Mouse (Mus musculus): ENCODE data around the gene Casp3. TPM values are rescaled to one million over a fixed set of nuclear protein-coding genes. Genes with fewer than 3 reads are reported as not detected.
"Not testable (repeated sequence)": the region's sequence is repeated elsewhere in the genome, so short reads cannot be mapped to it uniquely, and the experiment has no call there.

Casp3 gene
- 1 to 10 TPM; 4.0 to 4.4 TPM for total RNA-seq (2021)

DNA sequence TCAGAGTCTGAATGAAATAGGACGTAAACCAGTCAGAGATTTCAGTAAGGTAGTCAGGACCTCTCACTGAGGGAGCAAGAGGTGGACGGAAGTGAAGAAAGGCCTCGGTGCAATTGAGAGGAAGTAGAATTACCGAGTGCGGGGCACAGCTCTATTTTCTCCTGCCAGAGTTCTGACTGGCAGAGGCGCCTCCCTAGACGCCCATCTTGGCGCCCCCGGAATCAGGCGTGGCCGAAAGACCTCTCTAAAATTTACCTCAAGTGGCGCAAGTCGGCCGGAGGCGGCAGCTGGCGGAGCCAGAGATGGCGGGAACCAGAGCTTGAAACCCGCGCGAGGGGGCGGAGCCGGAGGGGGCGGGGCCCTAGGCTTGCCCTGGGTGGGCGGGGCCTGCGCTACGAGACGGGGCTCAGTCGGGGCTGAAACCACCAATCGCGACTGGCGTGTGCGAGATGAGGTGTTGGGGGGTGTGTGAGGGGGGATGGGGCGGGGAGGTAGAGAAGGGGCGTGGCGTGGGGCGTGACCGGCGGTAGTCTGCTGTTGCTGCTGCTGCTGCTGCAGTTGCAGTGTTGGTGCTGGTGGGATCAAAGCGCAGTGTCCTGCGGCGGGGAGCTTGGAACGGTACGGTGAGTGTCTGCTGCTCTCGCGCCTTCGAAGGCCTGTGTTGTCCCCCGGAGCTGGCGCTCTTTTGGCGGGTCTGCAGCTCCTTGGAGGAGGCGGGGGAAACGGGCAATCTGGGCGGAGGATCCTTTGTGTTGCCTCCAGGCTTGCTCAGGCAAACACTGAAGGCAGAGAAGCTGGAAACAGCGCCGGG lies at the start of gene Casp3, which contains the start of gene Primpol:
Gene Casp3, plus strand, starts transcription at position 413 of the 811 bp plus-strand sequence.
Gene Primpol, minus strand, starts transcription at position 334 of the 811 bp plus-strand sequence.
- DNase-seq (ENCODE audit: low spot score), result peak; percentile 89
- intact Hi-C loops (cut with DNase I), result no loop called here

DNA sequence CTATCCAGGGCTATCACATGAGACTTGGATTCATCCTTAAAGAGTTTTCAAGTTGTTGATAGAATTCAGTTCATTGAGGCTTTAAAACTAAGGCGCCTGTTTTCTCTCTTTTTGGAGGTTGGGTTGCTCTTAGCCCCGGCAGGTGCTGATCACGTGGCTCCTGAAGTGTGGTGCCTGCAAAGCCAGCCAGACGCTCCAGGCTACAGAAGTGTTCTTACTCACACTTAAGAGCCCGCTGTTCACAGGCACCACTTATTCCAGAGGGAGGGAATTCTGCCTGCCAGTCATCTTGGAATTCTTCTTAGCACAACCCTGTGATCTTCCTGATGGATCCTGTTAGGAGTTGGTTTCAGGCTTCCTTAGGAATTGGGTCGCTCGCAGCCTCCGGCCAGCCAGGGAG lies 49.1 kb upstream of the Casp3 start:
- DNase-seq (ENCODE audit: low spot score), result no peak
- intact Hi-C loops (cut with DNase I), result no loop called here

DNA sequence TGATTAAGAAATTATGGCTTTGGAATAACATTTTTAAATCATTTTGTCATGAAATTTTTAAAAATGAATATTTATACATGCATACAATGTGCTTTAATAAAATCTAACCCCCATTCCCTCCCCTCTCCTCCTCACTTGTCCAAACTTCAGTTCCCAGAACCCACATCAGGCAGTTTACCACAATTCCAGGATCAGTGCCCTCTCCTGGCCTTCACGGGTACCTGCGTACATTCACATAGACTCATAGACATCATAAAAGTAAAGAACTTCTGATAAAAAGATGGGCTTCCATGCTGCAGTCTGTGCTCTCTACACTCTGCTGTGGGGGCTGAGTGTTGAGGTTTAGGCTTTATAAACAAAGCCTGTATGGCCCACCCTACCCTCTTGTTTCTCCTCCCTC lies 48.1 kb upstream of the Casp3 start:
- no peak for DNase-seq (ENCODE audit: low spot score)
- intact Hi-C loops (cut with DNase I), result no loop called here

DNA sequence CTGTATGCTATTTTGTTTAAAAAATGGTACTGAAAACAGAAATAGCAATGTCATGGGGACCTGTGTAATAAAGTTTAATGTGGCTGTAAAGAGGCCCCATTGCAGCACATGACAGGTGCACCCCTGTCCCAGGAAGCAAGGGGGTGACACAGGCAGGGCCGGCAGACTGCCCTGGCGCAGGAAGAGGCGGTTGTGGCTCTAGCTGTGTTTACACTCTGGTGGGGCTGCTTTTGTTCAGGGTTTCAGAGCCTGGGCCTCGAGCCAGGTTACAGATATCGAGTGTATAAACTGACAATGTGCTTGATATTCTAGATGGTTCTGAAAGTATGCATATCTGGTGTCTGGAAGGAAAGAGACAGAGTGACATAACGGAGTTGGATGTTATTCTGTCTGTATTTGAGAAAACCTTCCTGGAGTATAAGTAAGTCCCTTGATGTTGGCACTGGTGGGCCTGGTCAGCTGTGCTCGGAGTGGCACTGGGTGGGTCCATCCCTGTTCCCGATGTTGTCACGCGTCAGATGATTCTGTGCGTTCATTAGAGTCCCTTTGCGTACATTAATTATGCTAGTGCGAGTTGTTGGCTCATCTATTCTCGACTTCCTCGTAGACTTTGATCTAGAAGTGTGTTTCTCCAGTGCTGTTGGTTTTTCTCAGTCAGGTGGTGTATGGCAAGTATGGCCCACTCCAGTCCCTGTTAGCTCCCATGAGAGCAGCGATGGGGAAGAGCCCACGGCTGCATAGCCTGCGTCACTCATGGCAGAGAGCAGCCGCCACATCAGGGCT lies 47.2 kb upstream of the Casp3 start:
- DNase-seq (ENCODE audit: low spot score), result no peak
- intact Hi-C loops (cut with DNase I), result no loop called here

DNA sequence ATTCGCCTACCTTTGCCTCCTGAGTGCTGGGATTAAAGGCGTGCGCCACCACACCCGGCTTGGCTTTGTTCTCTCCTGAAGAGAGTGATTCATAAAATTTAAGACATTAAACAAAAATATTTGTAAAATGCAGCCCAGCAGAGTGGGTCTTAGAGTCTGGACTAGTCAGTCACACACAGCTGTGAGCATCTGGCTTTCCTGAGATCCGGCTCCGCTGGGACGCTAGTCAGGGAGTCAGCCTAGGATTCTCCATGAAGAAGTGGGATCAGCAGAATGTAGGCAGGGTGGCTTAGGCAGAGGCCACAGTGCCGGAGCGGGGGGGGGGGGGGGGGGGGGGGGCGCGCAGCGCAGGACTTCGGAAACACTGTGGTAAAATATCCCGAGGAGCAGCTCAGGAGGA lies 46.4 kb upstream of the Casp3 start:
- no peak for DNase-seq (ENCODE audit: low spot score)
- intact Hi-C loops (cut with DNase I), result no loop called here

DNA sequence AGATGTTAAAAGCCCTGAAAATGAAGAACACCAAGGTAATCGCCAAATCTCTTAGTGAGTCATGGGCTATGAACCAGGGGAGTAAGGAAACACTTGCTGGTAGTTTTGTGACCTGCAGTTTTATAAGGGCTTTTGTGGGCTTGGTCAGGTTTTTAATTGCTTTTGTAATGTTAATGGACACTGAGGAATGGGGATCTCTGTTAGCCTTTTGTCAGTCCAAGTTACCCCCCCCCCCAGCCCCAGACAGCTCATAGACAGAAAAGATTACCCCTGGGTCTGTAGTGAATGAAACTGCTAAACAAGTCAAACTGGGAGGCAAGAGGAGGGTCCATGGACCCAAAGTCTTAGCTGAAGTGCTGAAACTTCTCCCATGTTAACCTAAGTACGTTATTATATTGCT lies 43.6 kb upstream of the Casp3 start:
- intact Hi-C loops (cut with DNase I), result no loop called here
- no peak for DNase-seq (ENCODE audit: low spot score)

DNA sequence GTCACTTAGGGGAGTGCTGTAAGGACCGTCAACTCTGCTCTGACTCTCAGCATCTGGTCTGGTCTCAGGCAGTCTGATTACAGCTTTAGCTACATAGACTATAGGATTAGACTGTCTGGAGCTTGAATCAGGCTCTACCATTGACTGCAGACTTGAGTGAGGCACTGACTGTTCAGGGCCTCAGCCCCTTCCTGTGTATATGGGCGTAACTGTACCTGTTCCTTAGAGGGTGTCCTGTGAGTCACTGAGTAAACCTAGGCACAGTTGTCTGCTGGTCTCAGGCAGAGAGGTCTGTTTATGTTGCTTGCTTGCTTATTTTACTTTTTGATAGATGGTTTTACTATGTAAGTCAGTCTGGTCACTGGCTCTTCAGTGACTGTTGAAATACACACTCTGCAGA lies 43.1 kb upstream of the Casp3 start:
- intact Hi-C loops (cut with DNase I), result no loop called here
- DNase-seq (ENCODE audit: low spot score), result no peak

DNA sequence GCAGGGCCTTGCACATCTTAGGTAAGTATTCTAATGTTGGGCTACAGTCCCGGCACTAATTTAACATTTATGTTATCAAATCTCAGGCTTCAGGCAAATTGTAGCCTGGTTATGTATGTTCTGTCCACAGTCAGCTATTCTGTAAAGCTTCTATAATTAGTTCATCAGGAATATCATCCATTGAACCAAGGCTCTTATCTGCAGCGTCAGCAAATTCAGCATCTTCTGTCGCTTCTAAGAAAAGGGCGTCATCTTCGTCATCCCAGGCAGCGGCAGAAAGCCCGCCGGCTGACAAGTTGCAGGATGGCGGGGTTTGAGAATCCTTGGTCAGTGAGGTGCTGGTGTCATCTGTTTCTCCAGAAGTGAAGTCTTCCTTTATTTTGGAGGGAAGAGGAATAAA lies 38.3 kb upstream of the Casp3 start:
- intact Hi-C loops (cut with DNase I), result no loop called here
- DNase-seq (ENCODE audit: low spot score), result no peak

DNA sequence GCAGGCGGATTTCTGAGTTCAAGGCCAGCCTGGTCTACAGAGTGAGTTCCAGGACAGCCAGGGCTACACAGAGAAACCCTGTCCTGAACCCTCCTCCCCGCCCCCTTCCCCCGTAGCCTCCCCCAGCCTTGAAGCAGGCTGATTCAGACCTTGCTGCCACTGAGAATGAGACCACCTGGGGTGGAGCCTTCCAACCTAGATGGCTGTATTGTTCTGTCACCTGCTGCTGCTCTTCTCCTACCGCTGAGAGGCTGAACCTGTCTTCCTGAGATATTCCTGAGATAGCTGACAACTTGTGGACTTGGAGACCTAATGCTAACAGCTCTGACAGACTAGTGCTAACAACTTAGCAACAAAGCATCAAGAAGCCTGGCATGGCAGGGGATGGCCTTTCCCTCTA lies 32.8 kb upstream of the Casp3 start:
- DNase-seq (ENCODE audit: low spot score); intact Hi-C loops (cut with DNase I): not testable (repeated sequence)

DNA sequence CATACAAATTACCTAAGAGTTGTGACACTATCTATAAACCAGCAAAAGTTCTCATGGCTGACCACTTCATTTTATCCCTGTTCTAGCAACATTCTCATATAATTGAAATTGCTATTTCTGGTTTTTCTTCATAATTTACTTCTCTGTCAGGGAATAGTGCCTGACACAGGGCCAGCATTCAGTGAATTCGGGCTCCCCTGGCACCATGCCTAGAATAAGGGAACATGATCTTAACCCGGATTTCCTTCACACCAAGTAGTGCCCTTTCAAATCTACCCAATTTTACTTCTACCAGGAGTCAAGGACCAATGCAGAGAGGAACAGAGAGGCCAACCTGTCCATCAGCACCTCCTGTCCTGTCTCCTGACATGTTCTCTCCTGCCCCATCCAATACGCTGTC lies 31.5 kb upstream of the Casp3 start:
- intact Hi-C loops (cut with DNase I), result no loop called here
- no peak for DNase-seq (ENCODE audit: low spot score)

DNA sequence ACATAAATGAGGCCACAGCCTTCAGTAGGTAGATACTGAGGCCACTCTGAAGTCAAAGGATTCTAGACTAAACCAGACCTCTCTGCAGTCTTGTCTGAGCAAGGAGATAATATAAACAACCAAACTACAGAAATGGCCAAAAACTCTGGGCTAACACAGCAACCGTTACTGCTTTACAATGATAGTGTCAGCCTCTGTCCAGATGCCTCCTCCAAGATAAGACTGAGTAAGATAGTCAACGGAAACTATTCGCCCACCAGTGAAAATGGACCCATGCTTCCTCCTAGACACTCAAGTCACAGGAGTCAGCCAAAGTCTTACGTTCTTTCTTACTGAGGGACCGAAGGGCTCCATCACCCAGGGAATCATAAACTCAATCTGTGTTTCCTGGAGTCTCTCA lies 29.2 kb upstream of the Casp3 start:
- intact Hi-C loops (cut with DNase I), result no loop called here

DNA sequence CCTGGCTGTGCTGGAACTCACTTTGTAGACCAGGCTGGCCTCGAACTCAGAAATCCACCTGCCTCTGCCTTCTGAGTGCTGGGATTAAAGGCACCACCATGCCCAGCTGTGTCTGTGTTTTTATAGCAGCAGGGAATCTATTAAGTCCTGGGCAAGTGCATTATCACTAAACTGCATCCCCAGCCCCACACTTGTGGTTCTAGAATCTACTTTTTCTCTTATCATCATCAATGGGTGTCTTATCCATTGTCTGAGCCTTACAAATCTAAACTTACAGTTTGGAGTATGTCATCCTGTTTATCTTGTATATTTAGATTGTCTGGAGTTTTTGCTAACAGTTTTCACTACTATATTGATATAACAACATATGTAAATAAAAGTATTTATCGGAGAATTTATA lies 28.4 kb upstream of the Casp3 start:
- DNase-seq (ENCODE audit: low spot score), result no peak
- intact Hi-C loops (cut with DNase I), result no loop called here

More for the DNA sequence above, 29.2 kb upstream of the Casp3 start:
- DNase-seq (ENCODE audit: low spot score), result no peak

DNA sequence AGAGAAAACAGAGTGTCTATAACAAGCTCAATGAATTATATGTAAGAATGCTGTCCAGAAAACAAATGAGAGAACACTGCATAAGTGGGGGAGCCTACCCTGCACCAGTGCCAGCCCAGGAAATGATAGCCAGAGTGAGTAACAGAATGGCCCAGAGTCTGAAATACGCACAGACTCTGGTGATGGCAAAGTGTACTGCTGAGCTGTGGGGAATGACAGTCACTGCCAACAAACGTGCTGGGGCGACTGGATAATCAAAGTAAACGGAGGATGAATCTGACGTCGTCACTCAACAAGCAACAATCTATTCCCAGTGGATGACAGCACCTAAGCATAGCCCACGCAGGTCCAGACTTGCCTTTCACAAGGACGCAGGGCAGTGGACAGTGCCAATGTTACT lies 24.0 kb upstream of the Casp3 start:
- DNase-seq (ENCODE audit: low spot score), result no peak
- intact Hi-C loops (cut with DNase I), result no loop called here

DNA sequence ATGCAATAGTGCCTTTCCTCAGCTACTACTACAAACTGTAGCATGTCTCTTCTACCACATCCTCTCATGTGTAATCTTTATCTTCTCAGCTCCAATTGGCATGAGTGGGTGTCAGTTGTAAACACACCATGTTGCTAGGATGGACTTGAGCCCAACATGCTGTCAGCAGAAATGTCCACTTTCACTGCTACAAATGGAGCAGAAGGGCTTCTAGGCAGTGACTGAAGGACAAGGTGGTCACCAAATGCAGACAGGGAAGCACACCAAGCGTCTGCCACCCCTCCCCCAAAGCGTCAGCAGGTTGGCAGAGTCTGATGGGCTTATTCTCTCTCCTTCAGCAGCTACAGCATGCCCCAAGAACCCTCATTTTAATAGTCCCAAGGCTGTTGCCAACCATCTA lies 23.3 kb upstream of the Casp3 start:
- DNase-seq (ENCODE audit: low spot score), result no peak
- intact Hi-C loops (cut with DNase I), result no loop called here

DNA sequence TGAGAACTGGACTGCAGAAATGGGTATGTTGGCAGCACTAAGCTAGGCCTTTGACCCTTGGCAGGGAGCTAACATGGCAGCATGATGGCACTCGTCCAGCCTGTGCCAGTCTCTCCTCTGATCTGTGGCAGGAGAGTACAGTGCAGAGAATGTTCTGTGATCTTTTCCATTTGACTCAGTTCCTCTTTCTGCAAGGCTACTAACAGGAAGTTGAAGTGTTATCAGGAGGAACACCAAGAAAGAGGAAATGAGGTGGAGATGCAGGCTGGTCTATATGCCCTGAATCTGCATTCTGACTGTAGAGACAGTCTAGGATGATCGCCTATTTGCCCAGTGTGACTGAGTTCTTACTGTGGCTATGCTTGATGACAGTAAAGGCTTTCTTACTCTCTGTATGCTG lies 21.5 kb upstream of the Casp3 start:
- DNase-seq (ENCODE audit: low spot score), result no peak
- intact Hi-C loops (cut with DNase I), result no loop called here

DNA sequence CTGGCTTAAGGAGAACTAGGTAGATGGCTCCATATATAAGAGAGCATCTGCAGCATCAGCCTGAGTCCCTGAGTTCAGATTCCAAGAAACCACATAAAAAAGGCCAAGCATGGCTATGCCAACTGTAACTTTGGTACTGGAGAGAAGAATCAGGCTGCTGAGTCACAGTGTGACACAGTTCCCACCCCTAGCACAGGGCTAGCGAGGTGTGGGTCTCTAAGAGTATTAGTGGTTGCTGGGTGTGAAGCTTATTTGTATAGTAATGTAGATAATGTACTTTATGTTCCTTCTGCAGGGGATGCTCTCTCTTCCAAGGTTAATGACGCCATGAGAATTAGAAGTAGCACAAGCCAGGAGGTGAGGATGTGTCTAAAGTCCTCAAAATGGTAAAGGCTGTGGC lies 20.6 kb upstream of the Casp3 start:
- DNase-seq (ENCODE audit: low spot score), result no peak
- intact Hi-C loops (cut with DNase I), result no loop called here

DNA sequence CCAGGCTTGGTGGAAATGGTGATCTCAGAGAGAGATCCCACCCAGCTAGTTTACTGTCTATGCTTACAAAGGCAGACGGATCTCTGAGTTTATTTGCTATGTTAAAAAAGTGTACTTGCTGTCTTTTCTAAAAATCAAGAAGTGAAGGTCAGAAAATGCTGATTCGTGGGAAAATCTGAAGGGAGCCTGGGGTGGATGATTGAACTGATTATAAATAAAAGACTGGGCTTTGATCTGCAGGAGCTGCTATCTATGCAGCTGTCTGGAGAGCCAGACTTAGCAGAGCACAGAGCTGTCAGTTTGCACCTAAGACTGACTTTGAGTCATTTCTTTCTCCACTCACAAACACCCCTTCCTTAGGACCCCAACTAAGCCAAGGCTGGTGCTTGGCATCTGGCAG lies 19.7 kb upstream of the Casp3 start:
- DNase-seq (ENCODE audit: low spot score), result no peak
- intact Hi-C loops (cut with DNase I), result no loop called here

DNA sequence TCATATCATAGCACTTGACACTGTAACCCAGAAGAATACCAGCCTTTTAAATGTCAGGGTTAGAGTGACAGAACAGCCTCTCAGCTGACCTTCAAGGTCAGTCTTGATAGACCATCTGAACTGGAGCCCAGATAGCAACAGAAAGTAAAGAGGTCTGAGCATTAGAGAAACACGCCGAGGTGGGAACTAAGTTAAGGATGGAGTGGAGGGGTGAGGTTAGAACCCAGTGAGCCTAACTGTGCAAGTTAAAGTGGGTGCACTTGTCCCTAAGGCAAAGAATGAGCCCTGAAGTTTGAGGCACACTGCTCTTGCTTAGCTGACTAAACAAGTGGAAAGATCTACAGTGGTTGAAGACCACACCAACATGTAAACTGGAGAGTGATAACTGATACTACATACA lies 19.0 kb upstream of the Casp3 start:
- intact Hi-C loops (cut with DNase I), result no loop called here
- DNase-seq (ENCODE audit: low spot score), result no peak

DNA sequence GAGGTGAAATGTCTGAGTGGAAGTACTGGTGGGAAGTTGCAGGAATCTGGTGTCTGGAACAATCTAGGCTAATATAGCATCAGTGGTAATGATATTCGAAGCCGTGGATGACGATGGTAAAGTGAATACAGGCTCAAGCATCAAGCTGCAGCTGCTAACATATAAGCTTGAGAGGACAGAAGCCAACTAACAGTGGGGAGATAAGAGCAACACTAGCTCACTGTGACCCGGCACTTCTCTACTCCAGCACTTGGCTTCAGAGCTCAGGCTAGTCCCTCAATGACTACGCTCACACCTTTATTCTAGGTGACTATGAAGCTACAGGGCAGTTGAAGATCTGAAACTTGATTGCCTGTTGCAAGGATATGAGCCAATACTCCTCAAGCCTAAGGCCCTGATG lies 18.3 kb upstream of the Casp3 start:
- no peak for DNase-seq (ENCODE audit: low spot score)
- intact Hi-C loops (cut with DNase I), result no loop called here

DNA sequence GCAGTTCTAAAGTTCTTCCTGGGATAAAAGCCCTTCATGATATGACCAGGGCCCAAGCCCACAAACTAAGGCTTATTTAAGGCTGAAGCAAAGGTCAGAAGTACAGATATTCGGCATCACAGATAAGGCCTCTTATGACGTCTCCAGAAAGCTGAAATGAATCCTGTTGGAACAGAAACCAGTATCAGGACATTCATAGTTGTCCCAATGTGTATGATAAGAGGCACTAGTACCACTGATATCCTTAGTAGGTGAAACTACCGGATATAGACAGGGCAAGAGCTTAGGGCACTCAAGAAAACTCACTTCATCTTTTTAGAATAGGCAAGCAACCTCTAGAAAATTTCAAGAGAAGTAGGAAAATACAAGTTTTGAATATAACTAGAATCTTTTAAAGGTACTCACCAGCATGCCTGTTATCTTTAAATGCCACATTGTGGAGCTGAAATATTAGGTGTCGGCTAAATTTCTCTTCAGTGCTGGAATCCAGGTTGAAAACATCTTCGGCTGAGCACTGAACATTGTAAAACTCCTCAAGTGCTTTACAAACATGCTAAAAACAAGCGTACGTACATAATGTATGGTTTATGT lies 17.7 kb upstream of the Casp3 start:
- DNase-seq (ENCODE audit: low spot score), result no peak
- intact Hi-C loops (cut with DNase I), result no loop called here
